Mouse (Mus musculus) embryonic facial prominence, embryonic 15.5 days (tissue): ENCODE measurements at regions not wholly inside any gene's neighbourhood (a gene's known extent, or its start where the extent isn't known, plus 50 kb on each side); places are given as distances from the start of the nearest gene placed in this dataset.

ENCODE experiments used
- ATAC-seq: fragments of 200-750 bp; cut with Nextera tagmentation; 2 replicates; pipeline ENCODE4 v1.8.0; 2017; ENCODE audit warnings: low read depth, moderate TSS enrichment; ENCODE audit not compliant: insufficient number of reproducible peaks, low FRiP score, low TSS enrichment
- H3K27ac ChIP-seq: fragments of 300-500 bp; sonication (generic); replicated peaks from 2 replicates; pipeline ENCODE4 v1.5.1; 2015; ENCODE audit warnings: mild to moderate bottlenecking, inconsistent platforms
- H3K27me3 ChIP-seq: fragments of 300-500 bp; sonication (generic); 2 replicates; pipeline ENCODE4 v1.6.1; 2015; ENCODE audit warnings: inconsistent platforms
- H3K36me3 ChIP-seq: fragments of 300-500 bp; sonication (generic); 2 replicates; pipeline ENCODE4 v1.6.1; 2015; ENCODE audit warnings: mild to moderate bottlenecking, inconsistent platforms
- H3K4me1 ChIP-seq: fragments of 300-500 bp; sonication (generic); 2 replicates; pipeline ENCODE4 v1.6.1; 2015; ENCODE audit warnings: inconsistent platforms
- H3K4me2 ChIP-seq: fragments of 300-500 bp; sonication (generic); replicated peaks from 2 replicates; pipeline ENCODE4 v1.6.1; 2015; ENCODE audit warnings: mild to moderate bottlenecking, inconsistent platforms
- H3K4me3 ChIP-seq: fragments of 300-500 bp; sonication (generic); replicated peaks from 2 replicates; pipeline ENCODE4 v1.5.1; 2015; ENCODE audit warnings: mild to moderate bottlenecking, inconsistent platforms
- H3K9ac ChIP-seq: fragments of 300-500 bp; sonication (generic); 2 replicates; pipeline ENCODE4 v1.6.1; 2015; ENCODE audit warnings: inconsistent platforms
- H3K9me3 ChIP-seq: fragments of 300-500 bp; sonication (generic); replicated peaks from 2 replicates; pipeline ENCODE4 v1.6.1; 2016; ENCODE audit warnings: inconsistent platforms
- WGBS: fragments of 180-500 bp; shearing (Covaris S2); methylation state at CpG from one replicate; pipeline ENCODE4 v1.1.7; 2015; 5-methylcytosine and 5-hydroxymethylcytosine counted together

DNA sequence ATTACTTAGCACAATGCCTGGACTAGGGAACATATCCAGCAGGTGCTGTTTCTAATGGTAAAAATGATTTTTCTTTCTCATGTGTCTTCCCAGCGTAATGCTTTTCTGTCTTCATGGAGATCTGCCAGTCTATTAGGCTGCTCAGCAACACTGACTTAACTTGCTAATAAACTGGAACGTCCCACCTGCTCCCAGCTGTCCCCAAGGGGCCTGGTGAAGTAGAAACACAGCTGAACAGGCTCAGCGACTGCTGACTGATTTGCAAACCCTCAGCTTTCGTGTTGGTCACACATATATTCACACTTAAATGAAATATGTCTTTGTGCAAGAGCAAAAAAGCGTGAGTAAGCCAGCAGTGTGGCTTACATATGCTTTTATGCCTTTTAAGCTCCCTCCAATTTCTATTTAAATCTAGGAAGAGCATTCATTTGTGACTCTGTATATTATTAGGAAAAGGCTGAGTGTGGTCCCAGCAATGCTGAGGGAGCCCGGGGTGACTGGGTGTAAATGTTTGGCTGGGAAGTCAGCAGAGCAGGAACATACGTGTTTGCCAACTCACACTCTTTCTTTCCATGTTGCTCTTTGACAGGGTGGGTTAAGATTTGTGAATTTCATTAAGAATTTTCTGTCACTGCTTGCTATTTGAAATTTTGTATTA lies 146.7 kb upstream of the Rgmb start:
- no peaks in the 10 kb centered on the region for H3K9me3 ChIP-seq
- H3K4me2 ChIP-seq, result no peak overlapping the region
- no peak overlapping the region for H3K9ac ChIP-seq
- H3K36me3 ChIP-seq, result no peaks in the 10 kb centered on the region
- peak; percentile 78 for ATAC-seq
- no peak overlapping the region for H3K4me3 ChIP-seq
- no peaks in the 10 kb centered on the region for H3K27me3 ChIP-seq
- WGBS, result 32% methylated on average over 7 of the region's 7 CpGs
- H3K27ac ChIP-seq, result no peak overlapping the region
- no peaks in the 10 kb centered on the region for H3K4me1 ChIP-seq

DNA sequence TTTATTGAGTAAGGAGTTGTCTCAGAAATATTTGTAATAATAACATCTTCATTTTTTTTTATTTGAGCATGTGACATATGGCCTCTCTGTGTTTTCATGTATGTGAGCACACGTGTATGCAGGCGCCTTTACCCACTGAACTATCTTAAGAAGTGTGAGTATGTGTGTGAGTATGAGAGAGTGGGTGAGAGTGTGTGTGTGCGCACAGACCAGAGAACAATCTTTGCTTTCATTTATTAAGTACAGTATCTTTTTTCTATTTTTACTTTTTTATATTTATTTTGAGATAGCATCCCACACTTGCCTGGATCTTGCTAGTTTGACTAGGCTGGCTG lies 140.5 kb upstream of the Rgmb start:
- no peak for ATAC-seq
- no peaks in the 10 kb centered on the region for H3K27me3 ChIP-seq
- WGBS, result 93% methylated on average over 3 of the region's 3 CpGs
- no peaks in the 10 kb centered on the region for H3K9me3 ChIP-seq
- no peaks in the 10 kb centered on the region for H3K4me1 ChIP-seq
- no peak overlapping the region for H3K9ac ChIP-seq
- H3K4me2 ChIP-seq, result no peak overlapping the region
- H3K27ac ChIP-seq, result no peak overlapping the region
- H3K4me3 ChIP-seq, result no peak overlapping the region
- no peaks in the 10 kb centered on the region for H3K36me3 ChIP-seq

DNA sequence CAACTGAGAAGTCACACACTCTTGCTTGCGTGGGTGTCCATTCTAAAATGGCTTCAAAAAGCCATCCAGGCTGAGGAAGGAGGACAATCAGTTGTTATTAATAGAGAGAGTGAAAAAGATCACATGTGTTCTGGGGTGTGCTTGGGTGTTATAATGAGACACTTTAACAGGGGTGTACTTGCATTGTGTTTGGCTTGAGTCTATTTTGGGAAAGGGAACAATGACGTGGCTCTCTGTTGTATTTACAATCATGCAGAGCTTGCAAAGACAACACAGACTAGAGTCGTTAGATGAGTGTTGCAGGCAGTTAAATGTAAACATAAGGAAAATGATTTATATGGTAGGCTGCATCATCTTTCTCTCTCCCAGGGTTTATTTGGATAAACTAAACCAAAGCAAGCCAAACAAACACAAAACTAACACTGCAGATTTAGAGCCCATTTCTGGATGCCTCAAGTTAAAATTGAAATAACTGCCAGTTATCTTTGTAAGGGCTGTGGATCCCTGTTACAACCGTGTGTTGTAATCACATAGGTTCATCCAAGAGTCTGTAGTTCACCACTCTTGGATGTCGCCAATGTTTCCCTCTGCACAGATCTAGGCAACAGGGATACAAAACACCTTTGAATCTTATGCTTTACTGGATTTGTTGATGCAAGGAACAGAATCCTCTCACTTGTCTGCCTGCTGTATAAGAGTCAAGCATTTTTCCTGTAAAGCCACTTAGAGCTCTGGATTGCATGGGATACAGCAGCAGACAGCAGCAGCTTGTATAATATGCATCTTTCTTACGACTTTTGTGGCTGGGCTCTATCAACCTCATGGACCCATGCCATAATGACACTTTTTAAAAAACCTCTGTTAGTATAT lies 139.9 kb upstream of the Rgmb start:
- Histone ChIP-seq H3K27ac (no peak overlapping the region), H3K9me3 (no peaks in the 10 kb centered on the region), H3K36me3 (no peaks in the 10 kb centered on the region), H3K4me3 (no peak overlapping the region), H3K9ac (no peak overlapping the region), H3K4me1 (no peaks in the 10 kb centered on the region), H3K4me2 (no peak overlapping the region), H3K27me3 (no peaks in the 10 kb centered on the region)
- whole genome bisulfite sequencing, result 61% methylated on average over 6 of the region's 6 CpGs
- ATAC-seq, result no peak

DNA sequence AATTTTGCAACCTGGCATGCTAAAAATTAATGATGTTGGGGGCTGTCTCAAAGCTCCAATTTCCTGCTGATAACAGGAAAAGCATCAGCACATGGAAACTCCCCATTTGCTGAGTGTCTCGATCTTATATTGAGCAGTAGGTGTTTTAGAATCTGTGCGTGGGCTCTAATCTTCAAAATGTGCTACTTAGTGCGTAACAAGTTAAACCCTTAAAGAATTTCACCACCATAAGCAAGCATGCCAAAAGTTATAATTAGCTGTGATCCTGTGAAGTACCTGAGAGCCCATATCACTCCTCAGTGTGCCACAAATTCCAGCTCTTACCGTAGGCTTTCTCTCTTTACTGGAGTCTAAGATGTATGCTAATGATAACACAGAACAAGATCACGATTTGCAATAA lies 137.5 kb upstream of the Rgmb start:
- no peak for ATAC-seq
- Histone ChIP-seq H3K27ac (no peak overlapping the region), H3K4me1 (no peaks in the 10 kb centered on the region), H3K9ac (no peak overlapping the region), H3K4me3 (no peak overlapping the region), H3K27me3 (no peaks in the 10 kb centered on the region), H3K36me3 (no peaks in the 10 kb centered on the region), H3K4me2 (no peak overlapping the region), H3K9me3 (no peaks in the 10 kb centered on the region)
- WGBS, result 53% methylated on average over 5 of the region's 5 CpGs

DNA sequence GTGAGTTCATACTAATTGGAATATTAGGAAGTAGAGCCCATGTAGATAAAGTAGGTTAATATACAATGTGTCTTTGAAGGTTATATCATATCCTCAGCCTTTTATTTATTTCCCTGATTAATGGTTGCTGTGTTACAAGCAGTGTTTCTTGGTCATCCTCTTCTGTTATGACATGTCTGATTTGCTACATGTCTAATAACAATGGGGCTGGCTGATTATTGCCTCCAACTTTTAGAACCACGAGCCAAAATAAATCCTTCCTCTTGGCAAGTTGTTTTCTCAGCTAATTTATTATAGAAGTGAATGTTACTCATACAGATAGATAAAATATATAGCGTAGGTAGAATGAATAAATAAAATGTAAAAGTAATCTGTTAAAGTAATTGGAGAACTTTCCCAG lies 124.8 kb upstream of the Rgmb start:
- no peak for ATAC-seq
- no peaks in the 10 kb centered on the region for H3K4me1 ChIP-seq
- no peak overlapping the region for H3K9ac ChIP-seq
- H3K36me3 ChIP-seq, result no peaks in the 10 kb centered on the region
- no peak overlapping the region for H3K4me2 ChIP-seq
- H3K4me3 ChIP-seq, result no peak overlapping the region
- 80% methylated on average over 2 of the region's 2 CpGs for WGBS
- H3K27me3 ChIP-seq, result no peaks in the 10 kb centered on the region
- no peak overlapping the region for H3K27ac ChIP-seq
- no peaks in the 10 kb centered on the region for H3K9me3 ChIP-seq

DNA sequence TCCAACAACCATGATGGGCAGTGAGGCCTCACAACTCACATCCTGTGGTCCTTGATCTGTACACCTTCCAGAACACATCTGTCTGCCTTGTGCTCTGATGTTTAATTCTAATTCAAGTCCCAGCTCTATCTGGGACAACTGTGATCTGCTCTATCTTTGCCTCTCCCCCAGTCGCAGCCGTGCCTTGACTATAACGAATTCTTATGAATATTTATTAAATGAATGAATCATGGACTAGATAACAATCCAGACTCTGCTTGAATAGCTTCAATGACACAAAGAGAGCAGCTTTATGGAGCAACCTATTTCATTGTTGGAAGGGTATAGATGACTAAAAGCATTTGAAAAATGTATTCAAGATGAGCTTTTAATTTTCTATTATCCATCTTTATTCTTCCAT lies 120.8 kb upstream of the Rgmb start:
- no peaks in the 10 kb centered on the region for H3K36me3 ChIP-seq
- 71% methylated on average over 3 of the region's 3 CpGs for WGBS
- ATAC-seq, result no peak
- H3K9me3 ChIP-seq, result no peaks in the 10 kb centered on the region
- H3K9ac ChIP-seq, result no peak overlapping the region
- H3K4me3 ChIP-seq, result no peak overlapping the region
- no peak overlapping the region for H3K27ac ChIP-seq
- no peaks in the 10 kb centered on the region for H3K27me3 ChIP-seq
- no peak overlapping the region for H3K4me2 ChIP-seq
- no peaks in the 10 kb centered on the region for H3K4me1 ChIP-seq

DNA sequence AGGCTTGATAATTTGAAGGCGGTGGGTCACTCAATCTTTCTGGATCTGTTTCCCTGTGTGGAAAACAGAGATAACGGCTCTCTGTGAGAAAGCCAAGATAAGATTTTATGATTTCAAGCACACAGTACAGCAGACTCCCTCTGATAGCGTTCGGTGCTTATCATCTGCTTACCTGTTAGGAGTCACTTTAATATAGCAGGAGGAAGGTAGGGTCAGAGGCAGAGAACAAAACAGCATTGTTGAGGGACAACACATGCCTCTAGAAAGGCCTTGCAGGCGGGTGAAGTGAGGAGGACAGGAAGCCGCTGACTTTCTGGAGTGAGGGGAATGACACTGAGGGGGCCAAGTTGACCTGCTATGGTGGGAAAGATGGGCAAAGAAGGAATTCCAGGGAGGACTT lies 118.9 kb upstream of the Rgmb start:
- H3K27ac ChIP-seq, result no peak overlapping the region
- no peak for ATAC-seq
- H3K36me3 ChIP-seq, result no peaks in the 10 kb centered on the region
- 80% methylated on average over 6 of the region's 6 CpGs for WGBS
- no peak overlapping the region for H3K4me3 ChIP-seq
- no peak overlapping the region for H3K9ac ChIP-seq
- H3K9me3 ChIP-seq, result no peaks in the 10 kb centered on the region
- H3K4me1 ChIP-seq, result no peaks in the 10 kb centered on the region
- H3K27me3 ChIP-seq, result no peaks in the 10 kb centered on the region
- H3K4me2 ChIP-seq, result no peak overlapping the region

DNA sequence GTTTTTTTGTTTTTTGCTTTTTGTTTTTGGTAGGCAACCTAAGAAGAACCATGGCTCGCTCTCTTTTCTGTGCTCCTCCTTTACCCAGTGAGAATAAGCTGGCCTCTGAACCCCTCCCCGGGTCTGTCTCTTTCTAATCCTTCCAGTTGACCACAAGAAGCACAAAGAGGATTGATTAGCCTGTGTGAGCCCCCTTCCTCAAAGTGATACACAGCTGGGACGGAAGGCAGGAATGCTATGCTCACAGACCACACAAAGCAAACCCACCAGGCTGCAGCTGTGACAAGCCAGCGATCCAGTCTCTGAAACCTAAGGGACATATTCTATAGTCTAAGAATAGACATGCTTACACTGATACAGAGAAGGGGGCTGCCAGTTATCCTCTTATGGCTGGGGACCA lies 111.5 kb upstream of the Rgmb start:
- no peaks in the 10 kb centered on the region for H3K27me3 ChIP-seq
- no peak for ATAC-seq
- no peaks in the 10 kb centered on the region for H3K4me1 ChIP-seq
- WGBS, result 46% methylated on average over 4 of the region's 4 CpGs
- H3K4me3 ChIP-seq, result no peak overlapping the region
- no peak overlapping the region for H3K4me2 ChIP-seq
- no peak overlapping the region for H3K27ac ChIP-seq
- no peaks in the 10 kb centered on the region for H3K36me3 ChIP-seq
- no peak overlapping the region for H3K9ac ChIP-seq
- no peaks in the 10 kb centered on the region for H3K9me3 ChIP-seq

DNA sequence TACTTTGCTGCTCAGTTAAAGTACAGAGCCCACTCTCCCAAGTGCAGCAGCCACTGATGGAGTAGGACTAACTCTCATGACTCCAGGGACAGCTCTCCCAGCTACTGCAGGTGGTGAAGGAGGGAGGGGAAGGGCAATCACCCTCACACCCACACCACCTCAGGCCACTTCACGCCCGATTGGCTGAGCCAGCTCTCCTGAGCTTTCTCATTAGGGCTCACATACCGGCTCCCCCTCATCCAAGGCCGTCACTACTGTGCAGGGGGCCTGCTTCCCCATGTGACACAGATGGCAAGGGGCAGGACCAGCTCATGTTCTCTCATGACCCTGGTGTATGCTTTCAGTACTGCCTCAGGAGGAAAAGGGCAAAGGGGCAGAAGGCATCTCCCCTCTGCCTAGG lies 87.8 kb upstream of the Rgmb start:
- Histone ChIP-seq H3K9me3 (no peaks in the 10 kb centered on the region), H3K4me2 (no peak overlapping the region), H3K4me1 (no peaks in the 10 kb centered on the region), H3K27me3 (no peaks in the 10 kb centered on the region), H3K27ac (no peak overlapping the region), H3K4me3 (no peak overlapping the region), H3K36me3 (no peaks in the 10 kb centered on the region), H3K9ac (no peak overlapping the region)
- 45% methylated on average over 4 of the region's 4 CpGs for WGBS
- ATAC-seq, result no peak

DNA sequence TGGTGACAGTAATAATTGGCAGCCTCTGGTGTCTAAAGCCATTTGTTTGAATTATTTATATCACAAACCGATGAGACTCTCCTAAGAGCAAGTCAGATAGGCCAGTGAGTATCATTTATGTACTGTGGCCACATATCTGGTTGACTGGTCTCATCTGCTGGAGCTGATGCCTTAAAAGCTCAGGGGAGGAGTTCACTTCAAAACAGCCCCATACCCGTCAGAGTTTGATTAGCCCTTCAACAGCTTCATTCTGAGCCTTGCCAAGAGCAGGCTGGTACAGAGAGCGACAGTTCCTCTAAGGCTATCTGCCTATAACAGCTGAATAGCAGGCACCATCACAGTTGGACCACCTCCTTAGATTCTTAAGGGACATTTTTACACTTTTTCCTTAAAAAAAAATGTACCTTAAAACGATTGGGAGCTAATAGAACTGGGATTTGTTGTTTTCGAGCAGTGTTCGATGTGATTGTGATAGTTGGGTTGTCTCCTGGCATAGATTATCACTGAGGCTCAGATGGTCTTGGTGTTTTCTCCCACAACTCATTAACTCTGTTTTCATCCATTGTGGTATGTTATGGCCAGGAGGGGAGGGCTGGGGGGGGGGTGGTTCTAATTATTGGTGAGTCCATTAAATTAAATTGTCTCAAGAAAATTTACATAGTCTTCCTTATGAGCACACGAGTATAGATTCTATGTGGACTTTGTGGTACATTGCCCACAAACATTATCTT lies 68.0 kb upstream of the Rgmb start:
- Histone ChIP-seq H3K4me2 (no peak overlapping the region), H3K36me3 (no peaks in the 10 kb centered on the region), H3K27ac (no peak overlapping the region), H3K4me1 (no peaks in the 10 kb centered on the region), H3K27me3 (no peaks in the 10 kb centered on the region), H3K9ac (no peak overlapping the region), H3K9me3 (no peaks in the 10 kb centered on the region), H3K4me3 (no peak overlapping the region)
- WGBS, result 76% methylated on average over 7 of the region's 7 CpGs
- no peak for ATAC-seq

DNA sequence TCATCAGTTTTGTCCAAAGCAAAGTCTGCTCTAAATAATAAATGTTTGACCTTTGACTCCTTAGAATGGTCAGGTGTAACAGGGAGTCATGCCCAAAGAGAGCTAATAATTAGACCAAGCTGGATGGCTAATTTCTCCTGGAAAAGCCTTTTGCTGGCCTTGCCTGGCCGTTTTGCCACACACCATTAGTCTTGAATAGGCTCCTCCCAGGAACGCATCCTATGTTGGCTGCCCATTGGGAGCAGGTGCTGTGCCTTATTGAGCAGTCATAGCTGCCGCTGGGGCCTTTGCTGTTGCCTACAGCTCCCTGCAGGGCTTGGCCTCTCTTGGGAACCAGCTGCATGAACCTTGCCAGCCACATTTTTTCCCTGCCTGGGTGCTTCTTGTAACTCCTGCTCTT lies 65.1 kb upstream of the Rgmb start:
- Histone ChIP-seq H3K27ac (no peak overlapping the region), H3K4me2 (no peak overlapping the region), H3K4me3 (no peak overlapping the region), H3K36me3 (no peaks in the 10 kb centered on the region), H3K27me3 (no peaks in the 10 kb centered on the region), H3K4me1 (no peaks in the 10 kb centered on the region), H3K9ac (no peak overlapping the region), H3K9me3 (no peaks in the 10 kb centered on the region)
- WGBS, result 47% methylated on average over 3 of the region's 3 CpGs
- ATAC-seq, result no peak
